Mouse (Mus musculus) liver, embryonic 11.5 days (tissue): Measurements from ENCODE around the gene Gpr137b. TPM values are rescaled to one million over a fixed set of nuclear protein-coding genes. Genes with fewer than 3 reads are reported as not detected.
"Not testable (repeated sequence)": the region's sequence is repeated elsewhere in the genome, so short reads cannot be mapped to it uniquely, and the experiment has no call there.

Experiments
- ATAC-seq: fragments of 200-750 bp; cut with Nextera tagmentation; replicated peaks from 2 replicates; pipeline ENCODE4 v1.8.0; 2017; ENCODE audit warnings: moderate number of reproducible peaks, mild to moderate bottlenecking, moderate TSS enrichment, moderate library complexity; ENCODE audit not compliant: low FRiP score
- DNase-seq: peaks from one replicate; pipeline ENCODE4 v3.0.0-alpha.2; 2017; ENCODE audit warnings: low spot score
- H3K27ac ChIP-seq: fragments of 300-500 bp; sonication (generic); 2 replicates; pipeline ENCODE4 v1.5.1; 2014; ENCODE audit warnings: mild to moderate bottlenecking, low read depth, low read length, control low read depth
- H3K27me3 ChIP-seq: fragments of 300-500 bp; sonication (generic); replicated peaks from 2 replicates; pipeline ENCODE4 v1.6.1; 2014; ENCODE audit warnings: low read length, mixed read lengths; ENCODE audit not compliant: control insufficient read depth, insufficient read depth
- H3K36me3 ChIP-seq: fragments of 300-500 bp; sonication (generic); 2 replicates; pipeline ENCODE4 v1.6.1; 2014; ENCODE audit warnings: mild to moderate bottlenecking, low read length, moderate library complexity, mixed read lengths; ENCODE audit not compliant: control insufficient read depth, insufficient read depth
- H3K4me1 ChIP-seq: fragments of 300-500 bp; sonication (generic); replicated peaks from 2 replicates; pipeline ENCODE4 v1.6.1; 2014; ENCODE audit warnings: low read length, mixed read lengths; ENCODE audit not compliant: control insufficient read depth, insufficient read depth
- H3K4me2 ChIP-seq: fragments of 300-500 bp; sonication (generic); 2 replicates; pipeline ENCODE4 v1.6.1; 2014; ENCODE audit warnings: mild to moderate bottlenecking, control low read depth, moderate library complexity
- H3K4me3 ChIP-seq: fragments of 300-500 bp; sonication (generic); 2 replicates; pipeline ENCODE4 v1.5.1; 2014; ENCODE audit warnings: low read depth, low read length, control low read depth
- H3K9ac ChIP-seq: fragments of 300-500 bp; sonication (generic); 2 replicates; pipeline ENCODE4 v1.6.1; 2014; ENCODE audit warnings: low read depth, low read length, control low read depth
- H3K9me3 ChIP-seq: fragments of 300-500 bp; sonication (generic); 2 replicates; pipeline ENCODE4 v1.6.1; 2016; ENCODE audit warnings: low read length, inconsistent platforms, mixed read lengths; ENCODE audit not compliant: control insufficient read depth
- WGBS: fragments of 180-500 bp; shearing (Covaris S2); extraction: QIAGEN DNeasy Blood & Tissue Kit; methylation state at CpG from one replicate; pipeline ENCODE4 v1.1.7; 2014; 5-methylcytosine and 5-hydroxymethylcytosine counted together
- polyA plus RNA-seq: library from polyadenylated mRNA; unstranded; fragments of >200 nt; fragmentation: Nextera tagmentation; extraction: Ambion mirVana; gene quantifications from 2 replicates; pipeline ENCODE4 v1.2.1, GENCODE M21; 2014

Gene Gpr137b
- polyA plus RNA-seq, 1 experiment from 2014 or later, result 5.4 TPM

- not testable (repeated sequence) for H3K27ac ChIP-seq, H3K9ac ChIP-seq, H3K4me3 ChIP-seq, DNase-seq, H3K4me1 ChIP-seq, H3K36me3 ChIP-seq, H3K27me3 ChIP-seq, ATAC-seq, H3K9me3 ChIP-seq, H3K4me2 ChIP-seq
- WGBS, result 77% methylated on average over 4 of the region's 4 CpGs
Observed at GRCm38 (mm10) chr13:13352113-13352512, 41.7 kb downstream of the Gpr137b start.

GRCm38 (mm10) chr13:13350681-13351080 is 43.1 kb downstream of the Gpr137b start:
- DNase-seq, H3K9me3 ChIP-seq, H3K36me3 ChIP-seq, H3K27ac ChIP-seq, H3K4me1 ChIP-seq, ATAC-seq, H3K9ac ChIP-seq, H3K27me3 ChIP-seq, H3K4me2 ChIP-seq, H3K4me3 ChIP-seq: not testable (repeated sequence)
- 81% methylated on average over 7 of the region's 7 CpGs for WGBS

GRCm38 (mm10) chr13:13349288-13349687 is 44.5 kb downstream of the Gpr137b start:
- no peak overlapping the region for H3K27ac ChIP-seq
- peak; percentile 36 for DNase-seq
- no peaks in the 10 kb centered on the region for H3K9me3 ChIP-seq
- WGBS, result 68% methylated on average over 4 of the region's 4 CpGs
- H3K9ac ChIP-seq, result no peak overlapping the region
- H3K4me2 ChIP-seq, result no peak overlapping the region
- no peaks in the 10 kb centered on the region for H3K4me1 ChIP-seq
- H3K36me3 ChIP-seq, result no peaks in the 10 kb centered on the region
- no peak overlapping the region for H3K4me3 ChIP-seq
- ATAC-seq, result no peak; the same call in 1 of the 2 replicates
- no peaks in the 10 kb centered on the region for H3K27me3 ChIP-seq

- H3K4me1 ChIP-seq, result not testable (repeated sequence)
Observed at GRCm38 (mm10) chr13:13347634-13348412, 46.0 kb downstream of the Gpr137b start.

GRCm38 (mm10) chr13:13337361-13337760 is 56.5 kb downstream of the Gpr137b start:
- H3K27me3 ChIP-seq, H3K4me1 ChIP-seq, H3K4me3 ChIP-seq, H3K36me3 ChIP-seq, ATAC-seq, H3K9me3 ChIP-seq, H3K4me2 ChIP-seq, H3K27ac ChIP-seq, H3K9ac ChIP-seq, DNase-seq: not testable (repeated sequence)
- 90% methylated on average over 6 of the region's 8 CpGs for WGBS

More at GRCm38 (mm10) chr13:13347634-13348412, 46.0 kb downstream of the Gpr137b start:
- DNase-seq, H3K4me2 ChIP-seq, H3K4me3 ChIP-seq, H3K36me3 ChIP-seq, H3K9ac ChIP-seq, H3K9me3 ChIP-seq, H3K27ac ChIP-seq, H3K27me3 ChIP-seq: not testable (repeated sequence)
- 42% methylated on average over 12 of the region's 12 CpGs for WGBS
- ATAC-seq, result peak; percentile 53

- no peaks in the 10 kb centered on the region for H3K36me3 ChIP-seq
- H3K4me1 ChIP-seq, result no peaks in the 10 kb centered on the region
- WGBS, result 2% methylated on average over 2 of the region's 2 CpGs
- no peak overlapping the region for H3K27ac ChIP-seq
- H3K4me2 ChIP-seq, result no peak overlapping the region
- H3K27me3 ChIP-seq, result no peaks in the 10 kb centered on the region
- no peak overlapping the region for H3K9ac ChIP-seq
- no peak overlapping the region for H3K4me3 ChIP-seq
- H3K9me3 ChIP-seq, result no peaks in the 10 kb centered on the region
- peak; percentile 42 for DNase-seq
- peak; percentile 73; the same call in 1 of the 2 replicates for ATAC-seq
Observed at GRCm38 (mm10) chr13:13328876-13329275, 64.9 kb downstream of the Gpr137b start.

Other genes starting within 250 kb of the Gpr137b start
- not detected in 2 replicates for gene Prl2c5, start 211.3 kb downstream of the Gpr137b start, polyA plus RNA-seq
- 32.6 and 38.0 TPM in 2 replicates for gene Nid1, start 43.5 kb upstream of the Gpr137b start, polyA plus RNA-seq
- gene Lyst, start 196.4 kb upstream of the Gpr137b start, polyA plus RNA-seq, result 1.8 and 2.0 TPM in 2 replicates